Mouse (Mus musculus): Measurements from ENCODE around the gene Zpbp2. TPM values are rescaled to one million over a fixed set of nuclear protein-coding genes. Genes with fewer than 3 reads are reported as not detected.
A peak's percentile ranks its signal among the peaks of the same experiment; 100 is the strongest.
"Not testable (repeated sequence)": the region's sequence is repeated elsewhere in the genome, so short reads cannot be mapped to it uniquely, and the experiment has no call there.

Zpbp2 gene
- total RNA-seq, 2 experiments from 2014 or later = not detected

- DNase-seq (ENCODE audit: low spot score in 2 of 2) = no peak
These were observed 38.4 kb downstream of the Zpbp2 start for GRCm38 (mm10) chr11:98589306-98589705.

DNA sequence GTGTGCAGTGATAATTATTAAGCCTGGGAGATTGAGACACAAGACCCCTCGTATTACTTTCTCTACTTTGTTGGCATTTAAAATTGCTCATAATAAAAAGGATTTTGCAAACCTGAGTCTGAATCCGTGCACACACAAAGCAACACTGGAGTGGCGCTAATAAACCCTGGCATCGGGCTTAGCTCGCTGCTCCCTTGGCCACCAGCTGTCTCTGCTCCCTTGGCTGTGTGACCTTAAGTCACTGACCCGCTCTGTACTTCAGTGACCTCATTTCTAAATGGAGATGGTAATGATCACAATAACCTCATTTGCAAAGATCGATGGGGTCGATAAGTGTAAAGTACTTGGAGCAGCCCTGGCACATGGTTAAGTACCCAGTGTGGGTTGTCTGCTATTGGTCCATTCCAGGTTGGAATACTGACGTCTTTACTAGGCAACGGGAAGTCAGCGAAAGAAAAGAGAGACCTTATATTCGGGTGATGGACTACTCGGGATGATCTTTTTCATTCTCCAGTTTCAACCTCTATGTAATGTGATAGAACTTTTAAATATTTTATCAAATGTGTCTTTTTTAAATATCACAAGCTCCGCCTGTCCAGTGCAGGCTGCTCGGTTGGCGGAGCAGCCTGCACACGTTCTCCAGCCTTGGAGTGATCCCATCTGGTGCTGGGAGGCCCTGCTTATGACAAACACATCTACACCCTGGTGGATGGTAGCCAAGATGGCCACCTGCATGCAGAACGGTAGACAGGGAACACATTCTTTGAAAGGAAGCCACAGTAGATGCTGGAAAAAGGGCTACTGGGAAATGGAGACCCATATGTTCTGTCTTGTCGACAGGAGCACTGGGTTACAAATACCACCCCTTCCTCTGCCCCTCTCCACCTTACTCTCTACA is 39.9 kb downstream of the Zpbp2 start:
- no peak for DNase-seq (ENCODE audit: low spot score in 2 of 2)

GRCm38 (mm10) chr11:98595021-98595420 is 44.1 kb downstream of the Zpbp2 start:
- DNase-seq (ENCODE audit: low spot score in 2 of 2) = no peak

DNA sequence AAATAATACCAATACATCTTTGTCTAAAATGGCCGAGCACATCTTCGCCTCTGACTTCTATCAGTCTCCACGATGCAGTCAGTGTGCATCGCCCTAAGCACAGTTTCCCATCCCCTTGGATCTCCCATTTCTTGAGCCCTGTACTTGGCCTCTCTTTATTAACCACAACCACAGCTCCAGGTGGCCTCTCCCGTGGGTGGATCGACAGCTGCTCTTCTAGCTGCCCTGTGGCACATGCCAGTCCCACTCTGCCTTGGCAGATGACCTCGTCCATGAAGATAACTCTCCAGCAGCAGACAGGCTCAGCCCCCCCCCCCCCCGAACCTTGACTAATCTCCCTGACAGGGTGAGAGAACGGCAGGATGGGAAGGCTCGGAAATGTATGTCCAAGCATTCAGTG is 44.6 kb downstream of the Zpbp2 start:
- no peak for DNase-seq (ENCODE audit: low spot score in 2 of 2)

DNA sequence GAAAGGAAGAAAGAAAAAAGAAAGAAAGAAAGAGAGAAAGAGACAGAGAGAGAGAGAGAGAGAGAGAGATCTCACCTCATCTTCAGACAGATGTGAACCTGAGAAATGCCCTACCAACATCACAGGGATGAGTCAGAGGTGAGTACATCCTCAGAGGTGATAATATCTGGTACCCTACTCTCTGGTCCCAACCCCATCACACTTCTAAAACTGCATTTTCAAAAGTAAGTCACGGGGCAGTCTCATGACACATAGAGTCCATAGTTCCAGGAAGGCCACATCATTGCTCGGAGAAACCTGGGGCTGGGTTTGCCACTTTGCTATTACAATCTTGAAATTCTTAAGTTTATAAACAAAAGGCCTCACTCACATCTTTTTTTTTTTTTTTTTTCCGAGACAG is 45.1 kb downstream of the Zpbp2 start:
- no peak for DNase-seq (ENCODE audit: low spot score in 2 of 2)

- no peak for DNase-seq (ENCODE audit: low spot score in 2 of 2)
These were observed 46.5 kb downstream of the Zpbp2 start for GRCm38 (mm10) chr11:98597363-98597762.

GRCm38 (mm10) chr11:98597991-98598390 is 47.1 kb downstream of the Zpbp2 start, which contains the start of gene Lrrc3c:
Gene Lrrc3c (plus strand): TSS chr11:98598291.
- no peak for DNase-seq (ENCODE audit: low spot score in 2 of 2)

DNA sequence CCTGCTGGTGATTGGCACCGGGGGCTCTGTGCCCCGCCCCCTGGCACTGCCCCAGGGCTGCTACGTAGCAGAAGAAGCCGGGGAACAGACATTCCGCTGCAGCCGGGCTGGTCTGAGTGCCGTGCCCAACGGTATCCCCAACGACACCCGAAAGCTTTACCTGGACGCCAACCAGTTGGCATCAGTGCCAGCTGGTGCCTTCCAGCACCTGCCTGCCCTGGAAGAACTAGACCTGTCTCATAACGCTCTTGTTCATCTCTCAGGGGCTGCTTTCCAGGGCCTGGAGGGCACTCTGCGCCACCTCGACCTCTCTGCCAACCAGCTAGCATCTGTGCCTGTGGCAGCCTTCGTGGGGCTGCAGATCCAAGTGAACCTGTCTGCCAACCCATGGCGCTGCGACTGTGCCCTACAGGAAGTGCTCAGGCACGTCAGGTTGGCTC is 48.0 kb downstream of the Zpbp2 start:
- DNase-seq (ENCODE audit: low spot score in 2 of 2) = no peak

- DNase-seq (ENCODE audit: low spot score in 2 of 2) = no peak
These were observed 48.4 kb downstream of the Zpbp2 start for GRCm38 (mm10) chr11:98599291-98599690.

DNA sequence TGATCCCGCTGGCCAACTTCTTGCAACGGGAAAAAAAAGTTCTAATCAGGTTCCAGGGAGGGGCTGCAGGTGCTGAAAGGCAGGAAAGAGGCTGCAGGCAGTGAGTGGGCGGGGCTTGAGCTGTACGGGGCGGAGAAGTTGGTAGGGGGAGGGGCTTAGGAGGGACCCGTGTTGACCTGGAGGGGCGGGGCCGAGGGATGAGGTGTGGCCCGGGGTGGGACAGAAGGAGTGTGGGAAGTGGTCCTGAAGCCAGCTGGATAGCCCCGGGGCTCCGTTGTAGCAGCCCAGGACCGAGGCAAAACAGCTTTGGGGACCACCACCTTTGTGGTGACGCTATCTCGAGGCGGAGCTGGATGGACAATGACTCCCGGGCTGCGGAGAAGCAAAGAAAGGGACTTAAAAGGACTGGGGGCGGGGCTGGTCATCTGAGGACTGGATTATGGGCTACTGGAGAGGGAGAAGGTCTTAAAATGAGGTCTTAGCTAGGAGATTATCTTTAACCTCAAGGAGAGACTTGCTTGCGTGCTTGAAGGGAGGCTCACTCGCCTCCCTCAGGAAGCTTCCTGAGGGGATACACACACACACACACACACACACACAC is 51.3 kb downstream of the Zpbp2 start:
- DNase-seq (ENCODE audit: low spot score in 2 of 2) = no peak

DNA sequence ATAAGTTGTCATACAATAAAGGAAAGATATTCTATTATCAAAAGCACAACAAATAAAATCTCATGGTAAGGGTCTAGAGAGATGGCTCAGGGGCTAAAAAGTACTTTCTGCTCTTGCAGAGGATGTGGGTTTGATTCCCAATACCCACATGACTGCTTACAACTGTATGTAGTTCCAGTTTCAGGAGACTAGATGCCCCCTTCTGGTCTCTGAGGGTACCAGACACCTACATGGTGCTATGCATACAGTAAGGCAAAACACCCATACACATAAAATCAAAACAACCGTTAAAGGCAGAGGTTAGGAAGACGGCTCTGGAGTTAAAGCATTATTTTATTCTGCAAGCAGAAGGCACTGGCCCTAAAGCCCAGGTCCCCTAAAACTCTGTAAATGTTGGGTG is 53.1 kb downstream of the Zpbp2 start:
- DNase-seq (ENCODE audit: low spot score in 2 of 2) = no peak

GRCm38 (mm10) chr11:98604911-98605310 is 54.0 kb downstream of the Zpbp2 start:
- not testable (repeated sequence) for DNase-seq (ENCODE audit: low spot score in 2 of 2)

DNA sequence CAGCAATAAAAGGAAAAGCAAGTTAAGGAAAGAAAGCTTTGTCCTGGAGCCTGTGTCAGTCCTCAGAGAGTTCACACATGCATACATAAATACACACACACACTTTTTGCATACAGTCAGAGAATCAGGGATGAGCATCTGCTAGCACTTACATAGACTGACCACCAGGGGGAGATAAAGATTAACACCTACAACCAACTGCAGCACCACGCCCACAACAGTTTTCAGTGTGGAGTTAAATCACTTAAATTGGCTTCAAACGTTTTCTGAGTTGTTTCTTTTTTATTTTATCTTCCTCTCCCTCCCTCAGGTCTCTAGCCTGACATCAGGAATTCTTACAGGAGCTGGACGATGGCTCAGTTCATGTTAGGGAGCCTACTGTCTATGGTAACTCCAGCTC is 55.9 kb downstream of the Zpbp2 start:
- DNase-seq (ENCODE audit: low spot score in 2 of 2) = peak in 1 of 2 experiments; percentile 72

Other genes starting within 250 kb of the Zpbp2 start
- gene Neurod2, start 221.4 kb upstream of the Zpbp2 start, total RNA-seq (2021) = 100 to 1,000 TPM; 158 to 159 TPM
- 10 to 100 TPM; 59.9 to 65.4 TPM for gene Ppp1r1b, start 202.7 kb upstream of the Zpbp2 start, total RNA-seq (2021)
- gene Stard3, start 192.7 kb upstream of the Zpbp2 start, total RNA-seq (2021) = 10 to 100 TPM; 35.3 to 36.7 TPM
- under 1 TPM; 0.92 to 0.96 TPM for gene Tcap, start 167.3 kb upstream of the Zpbp2 start, total RNA-seq (2021)
- gene Pnmt, start 164.6 kb upstream of the Zpbp2 start, total RNA-seq (2021) = under 1 TPM in 1 of 2 experiments, not detected in 1; 0.37 TPM
- 1 to 10 TPM; 8.7 to 9.1 TPM for gene Pgap3, start 150.6 kb upstream of the Zpbp2 start, total RNA-seq (2021)
- gene Erbb2, start 138.6 kb upstream of the Zpbp2 start, total RNA-seq (2021) = 1 to 10 TPM; 1.4 to 1.9 TPM
- 10 to 100 TPM; 83.0 to 95.4 TPM for gene Mien1, start 112.1 kb upstream of the Zpbp2 start, total RNA-seq (2021)
- gene Grb7, start 104.7 kb upstream of the Zpbp2 start, total RNA-seq (2021) = 1 to 10 TPM; 1.2 to 2.1 TPM
- gene Ikzf3, start 5.1 kb upstream of the Zpbp2 start, total RNA-seq (2021) = not detected
- gene Ormdl3, start 36.3 kb downstream of the Zpbp2 start, total RNA-seq (2021) = 10 to 100 TPM; 59.2 to 60.6 TPM
- not detected for gene Lrrc3c, start 47.2 kb downstream of the Zpbp2 start, total RNA-seq (2021)
- gene Gm12355, start 74.6 kb downstream of the Zpbp2 start, total RNA-seq (2021) = 10 to 100 TPM; 11.6 to 11.8 TPM
- gene Gsdma3, start 75.3 kb downstream of the Zpbp2 start, total RNA-seq (2021) = not detected
- gene Gsdma2, start 95.7 kb downstream of the Zpbp2 start, total RNA-seq (2021) = not detected
- gene Gsdma, start 113.3 kb downstream of the Zpbp2 start, total RNA-seq (2021) = not detected
- gene Psmd3, start 131.5 kb downstream of the Zpbp2 start, total RNA-seq (2021) = 100 to 1,000 TPM; 126 to 131 TPM
- gene Csf3, start 150.2 kb downstream of the Zpbp2 start, total RNA-seq (2021) = not detected
- 100 to 1,000 TPM; 126 TPM for gene Med24, start 178.3 kb downstream of the Zpbp2 start, total RNA-seq (2021)
- 1,000 to 10,000 TPM; 1,110 to 1,111 TPM for gene Thra, start 189.5 kb downstream of the Zpbp2 start, total RNA-seq (2021)
- gene Nr1d1, start 224.2 kb downstream of the Zpbp2 start, total RNA-seq (2021) = 10 to 100 TPM; 66.6 to 84.3 TPM
- 100 to 1,000 TPM; 178 to 183 TPM for gene Msl1, start 244.4 kb downstream of the Zpbp2 start, total RNA-seq (2021)